Mouse (Mus musculus) yolk sac, embryonic 10.5 days (tissue): ENCODE data around the gene Dglucy.

Source experiments
- DNase-seq: peaks from one replicate; pipeline ENCODE4 v3.0.0-alpha.2; 2017; ENCODE audit warnings: low spot score

Dglucy gene

DNA sequence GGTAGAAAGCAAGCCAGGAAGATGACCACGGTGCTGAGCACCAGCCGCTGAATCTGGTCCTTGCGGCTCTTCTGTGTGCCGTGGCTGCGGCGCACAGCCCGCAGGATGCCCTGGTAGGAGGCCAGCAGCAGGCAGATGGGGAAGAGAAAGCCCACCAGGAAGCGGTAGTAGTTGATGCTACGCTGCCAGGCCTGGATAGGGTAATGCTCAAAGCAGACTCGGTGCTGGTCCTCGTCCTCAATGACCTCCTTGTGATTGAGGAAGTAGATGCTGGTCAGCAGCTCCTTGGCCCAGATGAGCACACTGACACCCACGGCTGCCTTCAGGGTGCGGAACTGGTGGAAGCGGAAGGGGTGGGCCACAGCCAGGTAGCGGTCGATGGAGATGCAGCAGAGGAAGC lies 99.7 kb downstream of the Dglucy start:
- DNase-seq, result no peak

DNA sequence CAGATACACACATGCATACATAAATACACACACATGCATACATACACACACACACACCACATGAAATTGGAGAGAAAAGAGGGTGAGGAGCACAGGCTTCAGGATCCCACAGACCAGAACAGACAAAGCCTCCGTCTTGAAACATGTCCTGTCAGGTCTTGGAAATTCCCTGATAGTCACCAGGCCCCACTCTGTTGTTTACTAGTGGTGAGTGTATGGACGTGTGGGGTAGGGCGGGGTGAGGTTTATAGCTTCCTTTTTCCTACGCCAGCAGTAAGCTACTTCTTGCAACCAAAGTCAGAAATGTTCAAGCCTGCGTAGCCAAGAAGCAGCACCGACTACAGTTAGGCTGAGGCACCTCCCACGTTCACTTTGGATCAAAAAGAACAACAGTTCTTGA lies 104.3 kb downstream of the Dglucy start:
- DNase-seq, result no peak

DNA sequence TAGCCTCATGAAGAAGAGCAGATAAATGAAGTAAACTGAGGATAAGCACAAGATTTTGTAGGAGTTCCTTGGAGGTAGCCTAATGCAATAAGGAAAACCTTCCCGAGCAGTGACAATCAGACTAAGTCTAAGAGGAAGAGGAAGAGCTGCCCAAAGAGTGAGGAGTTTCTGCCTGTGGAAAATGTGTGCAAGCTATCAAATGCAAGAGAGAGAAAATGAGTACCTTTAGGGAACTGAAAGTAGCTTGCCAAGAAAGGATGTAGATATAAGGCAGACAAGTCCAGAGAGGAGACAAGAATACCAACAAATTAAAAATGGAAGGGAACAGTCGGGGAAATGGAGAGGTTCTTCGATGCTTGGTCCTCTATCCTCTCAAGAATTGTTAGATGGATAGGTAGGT lies 106.7 kb downstream of the Dglucy start:
- no peak for DNase-seq

DNA sequence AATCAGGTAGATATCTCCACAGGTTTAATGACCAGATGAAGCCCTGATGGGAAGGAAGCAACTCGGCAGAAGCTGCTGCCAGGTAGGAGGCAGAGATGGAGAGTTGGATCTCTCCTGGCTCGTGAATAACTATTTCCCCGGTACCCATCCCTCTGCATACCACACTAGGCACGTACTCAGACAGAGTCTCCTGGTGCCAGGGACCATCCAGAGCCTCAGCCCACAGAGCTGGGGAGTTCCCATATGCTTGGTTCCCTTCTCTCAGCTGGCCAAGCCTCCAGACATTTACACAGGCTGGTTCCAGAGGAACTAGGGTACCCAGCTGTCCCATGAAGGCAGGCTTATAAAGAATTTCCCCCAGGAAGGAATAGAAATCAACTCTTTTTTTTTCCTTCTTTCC lies 108.0 kb downstream of the Dglucy start:
- no peak for DNase-seq

DNA sequence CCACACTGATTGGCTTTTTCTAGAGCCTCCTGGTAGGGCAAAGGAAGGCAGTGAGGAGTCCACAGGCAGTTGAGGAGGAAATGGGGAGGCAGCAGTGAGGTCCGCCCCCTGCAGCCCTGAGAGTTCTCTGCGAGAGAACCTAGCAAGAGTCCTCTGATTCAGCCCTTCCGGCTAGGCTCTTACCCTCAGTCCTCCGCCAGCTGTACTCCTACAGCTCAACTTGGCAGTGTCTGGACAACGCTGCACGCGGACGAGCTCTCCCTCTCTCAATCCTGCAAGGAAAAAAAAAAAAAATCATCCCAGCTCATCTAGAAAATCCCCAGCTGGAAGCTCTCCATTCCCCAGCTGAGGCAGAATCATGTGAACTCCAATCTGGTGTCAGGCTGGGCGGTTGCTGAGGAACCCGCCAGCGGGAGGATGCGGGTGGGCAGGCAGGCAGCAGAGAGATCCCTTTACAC lies 109.0 kb downstream of the Dglucy start:
- no peak for DNase-seq

DNA sequence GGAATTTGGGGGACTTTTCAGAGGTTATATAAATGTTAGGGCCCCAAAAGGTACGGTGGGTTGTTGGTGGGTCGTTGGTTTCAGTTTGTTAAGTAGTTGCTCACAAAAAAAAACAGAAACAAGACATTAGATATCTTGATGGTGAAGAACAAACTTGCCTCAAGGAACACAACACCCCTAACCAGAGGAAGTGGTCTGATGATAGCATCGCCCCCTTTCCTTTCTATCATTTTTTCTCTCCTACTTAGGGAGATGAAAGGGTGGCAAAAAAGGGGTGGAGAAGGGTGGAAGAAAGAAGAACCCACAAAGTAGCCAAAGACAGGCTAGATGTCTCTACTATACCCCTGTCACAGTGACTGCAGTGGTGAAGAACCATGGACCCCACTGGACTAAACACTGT lies 111.7 kb downstream of the Dglucy start:
- no peak for DNase-seq

DNA sequence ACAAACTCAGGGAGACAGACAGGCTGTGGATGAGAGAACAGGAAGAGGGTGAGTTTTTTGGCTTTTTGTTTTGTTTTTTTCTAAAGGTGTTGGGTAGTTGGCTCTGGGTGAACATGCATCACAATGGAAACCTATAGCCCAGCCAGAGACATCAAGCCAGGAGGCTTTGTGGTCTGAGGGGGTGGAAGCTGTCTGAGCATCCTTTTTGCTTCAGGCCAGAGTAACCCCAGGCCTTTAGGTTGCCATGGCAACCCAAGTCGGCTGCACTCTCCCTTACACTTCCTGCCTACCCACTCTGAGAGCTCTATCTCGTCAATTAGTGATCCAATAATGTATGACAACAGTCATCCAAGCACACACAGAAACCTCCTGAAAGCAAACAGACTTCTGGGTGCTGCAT lies 116.6 kb downstream of the Dglucy start:
- no peak for DNase-seq

DNA sequence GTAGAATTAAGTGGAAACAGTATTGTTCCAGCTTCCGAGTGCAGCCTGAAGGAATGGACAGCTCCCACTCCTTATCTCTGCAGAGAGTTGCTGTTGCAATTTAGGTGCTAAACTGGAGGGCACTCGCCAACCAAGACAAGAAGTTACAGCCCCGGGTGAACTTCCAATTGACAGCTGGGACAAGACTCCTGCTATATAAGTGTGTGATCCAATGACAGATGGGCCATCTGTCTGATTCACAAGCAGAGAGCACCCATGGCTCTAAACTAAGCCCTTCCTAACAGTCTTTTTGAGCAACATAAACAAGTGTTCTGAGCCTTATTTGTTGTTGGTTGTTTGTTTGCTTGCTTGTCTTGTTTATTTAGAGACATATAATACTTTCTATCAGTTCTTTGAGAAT lies 117.8 kb downstream of the Dglucy start:
- no peak for DNase-seq

DNA sequence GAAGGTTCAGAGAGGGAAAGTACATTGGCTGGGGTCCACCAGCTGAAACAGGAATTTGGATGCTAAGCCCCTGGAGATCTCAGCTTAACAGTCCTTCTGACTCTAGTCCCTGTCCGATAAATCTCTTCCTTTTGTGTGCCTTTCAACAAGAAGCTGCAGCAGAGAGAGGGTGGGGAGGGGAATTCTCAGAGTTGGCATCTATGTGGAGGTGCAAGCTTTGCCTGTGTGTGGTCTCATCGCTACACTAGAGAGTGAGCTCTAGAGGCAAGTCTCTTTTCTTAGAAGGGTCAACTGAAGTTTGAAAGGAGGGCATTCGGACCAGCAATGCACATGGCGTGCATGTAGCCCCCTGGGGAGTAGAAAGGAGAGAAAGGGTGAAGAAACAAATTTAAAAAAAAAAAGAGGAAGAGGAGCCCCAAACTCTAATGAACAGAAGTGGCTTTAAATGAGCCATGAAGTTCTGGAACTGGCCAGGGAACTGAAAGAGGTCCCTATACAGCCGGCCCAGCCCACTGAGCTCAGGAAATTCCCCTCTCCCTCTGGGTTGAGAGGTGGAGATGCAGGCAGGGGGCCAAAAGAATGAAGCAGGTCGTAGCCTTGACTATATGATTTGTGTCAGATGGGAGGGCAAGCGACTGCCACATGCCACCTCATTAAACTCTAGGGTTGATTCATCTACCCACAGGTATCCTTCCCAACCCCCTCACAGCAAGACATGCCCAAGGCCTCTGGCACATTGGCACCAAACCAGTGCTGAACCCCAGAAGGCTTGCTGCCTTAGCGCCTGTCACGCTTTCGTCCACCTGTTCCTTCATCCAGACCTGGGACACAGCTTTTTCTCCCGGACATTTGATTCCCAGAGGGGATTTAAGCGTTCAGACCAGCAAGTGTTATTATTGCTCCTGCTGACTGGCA lies 119.1 kb downstream of the Dglucy start:
- no peak for DNase-seq

DNA sequence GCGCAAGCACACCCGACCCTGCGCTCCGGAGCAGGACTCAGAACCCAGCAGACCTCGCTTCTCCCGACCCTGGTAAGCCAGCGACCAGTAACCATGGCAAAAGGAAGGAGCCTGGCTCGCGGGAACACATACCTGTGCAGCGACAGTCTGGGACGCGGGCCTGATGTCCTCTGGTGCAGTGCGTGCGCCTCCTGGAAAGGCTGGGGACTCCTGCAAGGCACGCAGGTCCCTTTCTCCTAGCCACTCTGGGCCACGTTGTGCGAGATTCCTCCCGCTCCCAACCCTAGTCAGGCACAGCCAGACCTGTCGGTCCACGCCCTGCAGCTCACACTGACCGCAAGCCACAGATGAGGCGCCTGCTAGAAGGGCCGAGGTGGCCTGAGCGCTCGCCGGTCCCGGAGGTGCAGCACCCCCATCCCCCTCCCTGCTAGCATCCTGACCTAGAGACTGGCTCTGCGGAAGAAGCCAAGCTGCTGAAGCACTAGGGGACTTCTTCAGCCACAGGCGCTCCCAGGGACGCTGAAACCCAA lies 120.3 kb downstream of the Dglucy start:
- no peak for DNase-seq

DNA sequence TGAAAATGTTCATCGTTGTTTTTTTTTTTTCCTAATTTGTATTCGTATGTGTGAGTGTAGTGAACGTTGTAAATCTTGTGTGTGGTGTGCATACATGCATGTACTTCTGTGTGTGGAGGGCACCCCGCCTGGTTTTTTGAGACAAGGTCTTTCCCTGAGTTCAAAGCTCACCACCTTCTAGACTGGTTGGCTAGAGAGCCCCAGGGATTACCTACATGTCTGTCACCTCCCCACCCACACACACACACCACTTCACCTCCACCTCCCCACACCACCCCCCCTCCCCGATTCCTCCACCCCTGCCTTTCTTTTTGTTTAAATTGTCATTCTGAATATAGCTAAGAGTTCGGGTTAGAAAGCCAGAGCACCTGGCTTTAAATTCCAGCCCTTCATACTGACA lies 122.0 kb downstream of the Dglucy start:
- no peak for DNase-seq

DNA sequence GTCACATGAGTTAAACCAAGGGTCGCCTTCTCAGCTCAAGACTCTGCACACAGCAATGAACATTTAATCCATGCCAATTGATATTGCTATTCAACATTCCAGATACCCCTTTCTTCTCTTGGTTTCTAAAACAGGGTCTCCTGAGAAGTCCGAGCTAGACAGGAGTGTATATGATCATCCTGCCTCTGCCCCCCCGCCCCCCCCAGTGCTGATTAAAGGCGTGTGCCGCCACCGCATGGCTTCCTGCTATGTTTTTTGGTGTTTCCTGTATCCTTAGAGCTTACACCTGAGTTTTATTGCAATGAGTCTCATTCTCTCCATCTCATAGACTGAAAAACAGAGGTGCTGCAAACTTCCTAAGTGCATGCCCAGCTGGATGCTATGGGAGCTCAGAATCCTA lies 122.5 kb downstream of the Dglucy start:
- DNase-seq, result no peak

DNA sequence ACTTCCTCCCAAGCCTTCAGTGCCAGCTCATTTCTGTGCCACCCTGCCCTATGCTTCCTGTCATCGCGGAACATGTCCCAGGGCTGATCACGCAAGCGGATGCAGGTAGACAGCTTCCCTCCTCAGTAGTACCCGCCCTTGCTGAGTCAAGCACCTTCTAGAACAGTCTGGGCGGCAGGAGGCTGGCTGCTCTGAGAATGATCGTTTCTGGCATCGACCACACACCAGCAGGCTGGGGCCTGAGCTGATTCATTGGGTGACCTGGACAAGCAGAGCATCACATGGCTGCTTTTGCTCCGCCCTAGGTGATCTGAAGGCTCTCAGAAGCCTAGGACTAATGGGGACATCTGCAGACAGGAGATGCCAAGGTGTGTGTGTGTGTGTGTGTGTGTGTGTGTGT lies 124.9 kb downstream of the Dglucy start:
- DNase-seq, result no peak

DNA sequence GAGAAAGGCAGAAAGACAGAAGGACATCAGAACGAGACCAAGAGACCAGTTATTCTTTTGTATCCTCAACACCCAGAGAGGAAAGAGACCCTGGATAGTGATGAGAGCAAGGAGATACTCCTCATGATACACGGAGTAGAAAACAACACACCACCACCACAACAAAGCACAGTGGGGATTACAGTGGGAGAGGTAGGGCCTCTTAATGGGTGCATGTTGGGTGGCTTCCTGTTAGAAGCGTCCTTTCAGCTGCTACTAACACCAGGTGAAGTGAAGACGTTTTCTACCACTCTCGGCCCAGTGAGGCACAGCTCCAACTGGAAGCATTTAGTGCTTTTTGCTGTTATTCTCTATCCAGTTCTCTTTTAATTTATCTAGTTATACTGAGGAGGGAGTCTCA lies 128.0 kb downstream of the Dglucy start:
- DNase-seq, result no peak

DNA sequence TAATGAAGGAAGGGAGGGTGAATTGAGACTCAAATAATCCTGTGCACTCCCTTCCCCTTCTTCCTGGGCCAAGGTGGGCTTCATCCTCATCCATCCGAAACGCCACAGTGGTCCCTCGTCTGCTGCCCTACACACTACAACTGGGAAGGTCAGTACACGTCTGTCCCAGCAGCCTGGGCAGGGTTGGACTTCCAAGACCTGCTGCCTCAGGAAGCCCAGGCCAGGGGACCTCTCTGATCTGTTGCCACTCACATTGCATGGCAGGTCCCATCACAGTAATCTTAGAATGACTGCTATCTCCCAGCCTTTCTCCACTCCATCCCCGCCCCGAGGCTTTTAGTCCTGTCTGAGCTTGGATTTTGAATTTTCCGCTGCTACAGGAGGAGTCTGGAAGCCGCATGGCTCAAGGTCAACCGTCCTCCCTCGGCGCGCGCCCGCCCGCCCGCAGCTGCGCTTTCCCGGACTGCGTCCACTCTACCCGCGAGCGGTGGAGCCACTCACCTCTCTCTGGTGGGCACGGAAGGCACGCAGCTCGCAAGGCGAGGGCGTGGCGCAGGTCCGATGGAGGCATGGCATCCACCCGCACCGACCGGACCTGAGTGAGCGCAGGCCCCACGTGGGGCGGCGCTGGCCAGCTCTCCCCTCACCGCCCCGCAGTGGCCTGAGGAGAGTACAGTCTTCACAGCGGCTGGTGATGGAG lies 128.9 kb downstream of the Dglucy start, which contains the start of gene Gpr68:
TSS of gene Gpr68 (minus strand) at position 601 of the 700 bp plus-strand sequence.
- no peak for DNase-seq

DNA sequence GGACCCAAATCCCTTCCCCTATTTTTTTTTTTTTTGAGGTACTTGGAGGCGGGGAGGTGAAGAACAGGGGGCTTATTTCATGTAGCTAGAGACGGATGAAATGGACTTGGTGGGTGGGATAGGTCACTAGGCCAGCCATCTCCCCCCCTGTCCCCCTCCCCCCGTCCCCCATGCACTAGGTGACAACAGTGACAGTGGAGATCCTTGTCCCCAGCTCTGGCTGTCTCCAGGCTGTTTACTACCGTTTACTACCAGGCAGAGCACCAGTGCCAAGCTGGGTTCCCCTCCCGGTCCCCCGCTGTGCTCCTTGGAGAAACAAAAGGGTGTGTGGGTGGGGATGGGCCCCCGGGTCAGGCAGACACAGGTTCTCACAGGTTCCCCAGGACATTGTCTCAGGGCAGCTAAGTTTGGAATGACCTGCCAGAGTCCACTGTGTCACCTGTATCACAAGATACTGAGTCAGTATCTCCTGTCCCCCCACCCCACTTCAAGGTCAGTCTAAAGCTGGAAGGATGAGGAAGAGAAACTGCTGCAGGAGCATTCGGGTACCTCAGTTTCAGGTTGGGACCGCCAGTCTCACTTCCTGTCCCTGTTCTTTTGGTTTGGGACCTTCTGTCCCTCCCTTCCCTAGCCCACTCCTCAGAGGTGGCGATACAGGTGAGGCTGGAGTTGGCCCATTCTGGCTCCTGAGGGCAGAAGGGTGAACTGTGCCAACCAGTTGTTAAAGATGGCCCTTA lies 129.6 kb downstream of the Dglucy start:
- no peak for DNase-seq

DNA sequence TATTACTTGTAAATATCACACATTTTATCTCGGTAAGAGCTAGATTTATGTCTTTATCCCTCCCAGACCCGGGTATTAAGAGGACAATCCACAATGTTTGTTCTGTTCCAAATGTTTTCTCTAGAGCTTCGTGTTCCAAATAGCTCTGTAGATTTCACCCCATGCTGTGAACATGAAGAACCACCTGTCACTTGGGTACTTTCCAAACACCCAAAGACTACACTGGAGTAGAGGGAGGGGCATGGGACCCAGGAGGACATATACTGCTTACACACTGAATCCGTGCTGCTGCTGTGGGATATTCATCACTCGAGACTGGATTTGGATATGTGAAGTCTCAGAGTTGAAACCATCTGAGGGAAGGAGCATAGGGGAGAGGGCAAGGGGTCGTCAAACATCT lies 130.9 kb downstream of the Dglucy start:
- no peak for DNase-seq

DNA sequence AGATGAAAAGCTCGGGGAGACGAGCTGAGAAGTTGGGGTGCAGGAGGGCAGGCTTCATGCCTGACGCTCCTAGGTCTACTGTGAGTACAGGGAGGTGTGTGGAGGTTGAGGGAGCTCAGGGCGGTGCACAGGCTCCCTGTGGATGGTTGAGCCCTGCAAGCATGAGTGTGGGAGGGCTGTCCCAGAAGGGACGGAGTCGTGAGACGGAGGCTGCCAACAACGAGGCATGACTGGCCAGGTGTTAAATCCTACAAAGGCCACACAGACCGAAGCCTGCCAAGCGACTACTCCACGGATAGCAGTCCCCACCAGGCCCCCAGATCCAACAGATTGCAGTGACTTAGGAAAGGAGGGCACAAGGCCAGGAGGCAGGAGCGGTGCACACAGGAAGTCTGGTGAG lies 131.9 kb downstream of the Dglucy start:
- no peak for DNase-seq

DNA sequence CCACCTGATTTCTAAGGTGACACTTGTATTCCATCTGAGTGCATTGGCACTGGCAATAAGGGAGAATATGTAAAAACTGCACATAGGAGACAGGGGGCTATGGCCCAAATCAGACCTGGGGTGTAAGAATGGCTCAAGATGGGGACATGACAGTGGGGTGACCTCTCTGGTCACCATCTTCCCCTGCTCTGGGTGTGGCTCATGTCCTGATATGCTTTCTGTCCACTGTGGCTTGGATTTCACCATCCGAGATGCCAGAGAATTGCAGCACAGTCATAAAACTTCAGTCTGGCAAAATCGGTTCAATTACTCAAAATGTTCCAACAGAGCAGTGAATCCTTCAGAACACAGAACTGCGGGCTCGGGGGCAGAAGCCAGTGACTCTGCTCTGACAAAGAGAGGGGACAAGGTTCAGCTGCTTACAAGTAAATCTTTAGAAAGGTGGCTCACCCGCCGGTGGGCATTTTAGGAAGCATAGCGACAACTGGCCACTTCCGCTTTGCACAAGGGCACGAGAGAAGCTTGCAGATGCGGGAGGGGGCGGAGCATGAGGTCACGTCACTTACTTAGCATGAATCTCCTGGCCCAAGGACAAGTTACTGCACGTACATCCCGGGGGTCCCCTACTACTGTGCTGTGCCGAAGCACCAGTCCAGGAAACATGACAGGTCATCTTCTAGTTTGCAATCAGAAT lies 145.9 kb downstream of the Dglucy start:
- no peak for DNase-seq

DNA sequence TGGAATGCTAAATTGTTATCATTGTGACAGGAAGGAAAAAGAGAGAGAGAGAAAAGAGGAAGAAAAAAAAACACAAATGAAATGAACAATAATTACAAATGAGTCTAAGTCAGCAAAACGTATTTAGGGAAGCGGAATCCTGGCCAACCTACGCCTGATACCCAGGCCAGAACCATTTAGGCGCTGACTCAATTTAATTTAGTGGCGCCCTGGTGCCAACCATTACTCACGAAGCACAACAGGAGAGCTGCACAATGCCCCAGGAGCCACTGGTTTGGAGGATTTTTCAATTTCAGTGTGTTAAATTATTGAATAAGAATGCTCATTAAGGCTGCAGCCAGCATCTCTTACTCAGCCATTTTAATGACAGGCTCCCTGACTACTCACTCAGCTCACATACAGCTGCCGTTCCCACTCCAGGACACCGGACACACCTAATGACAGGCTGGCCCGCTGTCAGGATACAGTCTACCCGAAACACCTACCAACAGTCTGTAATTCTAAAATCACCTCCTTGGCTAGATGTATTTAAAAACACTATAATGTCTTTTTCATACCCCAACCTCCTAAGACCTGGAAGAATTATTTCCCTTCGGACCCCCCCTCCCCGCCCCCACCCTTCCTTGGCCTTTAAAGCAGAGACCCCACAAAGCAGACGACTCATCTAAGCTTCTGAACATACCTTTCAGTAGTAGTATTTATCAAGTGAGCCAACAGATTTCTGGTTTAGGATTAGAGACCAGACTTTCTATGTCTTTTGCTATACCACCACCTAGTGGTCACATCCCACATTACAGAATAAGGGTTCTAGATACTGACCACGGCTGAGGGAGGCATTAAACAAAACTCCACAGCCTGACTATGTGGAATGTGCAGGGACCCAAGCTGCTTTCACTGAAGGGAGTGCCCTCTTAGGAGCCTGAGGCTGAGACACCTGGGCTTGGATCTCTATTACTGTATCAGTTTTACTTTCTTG lies 147.1 kb downstream of the Dglucy start:
- peak; percentile 50 for DNase-seq

DNA sequence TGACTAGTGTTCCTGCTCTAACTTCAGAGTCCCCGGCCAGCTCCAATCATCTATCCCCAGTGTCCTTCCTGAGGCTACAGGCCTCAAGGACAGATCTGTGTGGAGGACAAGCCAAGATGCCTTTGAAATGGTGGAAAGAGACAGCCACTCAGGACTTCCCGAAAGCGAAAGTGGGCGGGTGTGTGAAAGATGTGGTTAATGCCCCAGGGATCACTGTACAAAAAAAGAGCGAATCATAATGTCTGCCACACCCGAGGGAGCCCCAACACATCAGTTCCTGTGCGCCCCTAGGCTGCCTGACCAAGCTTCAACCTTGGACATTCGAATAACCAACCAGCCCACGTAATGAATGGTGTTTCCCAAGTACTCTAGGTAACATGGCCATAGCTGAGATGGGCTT lies 149.4 kb downstream of the Dglucy start:
- no peak for DNase-seq
